Mouse (Mus musculus): Measurements from ENCODE around the gene Smim7.

DNA sequence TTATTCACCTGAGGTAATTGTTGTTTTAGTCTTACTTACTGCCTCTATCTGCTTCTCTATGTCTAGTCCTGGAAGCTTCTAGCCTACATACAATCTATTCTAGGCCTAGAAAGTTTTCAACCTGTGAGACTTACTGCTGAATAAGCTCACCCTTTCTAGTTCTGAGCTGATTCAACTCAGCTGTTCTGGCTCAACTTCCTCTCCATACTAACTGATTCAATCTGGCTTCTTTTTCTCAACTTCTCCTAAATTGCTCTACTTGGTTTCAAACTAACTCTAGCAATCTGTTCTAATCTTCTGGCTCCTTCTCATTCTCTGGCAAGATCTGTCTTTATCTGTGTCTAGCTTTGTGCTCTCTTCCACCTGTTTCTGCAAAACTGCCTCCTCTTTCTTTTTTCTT is 49.0 kb downstream of the Smim7 start:
- TF ChIP-seq CTCF (IDR thresholded peaks at IDR 0.05; ENCODE audit: control insufficient read depth, insufficient read depth, low read length), result no peak
- no peak for TF ChIP-seq POLR2A (IDR thresholded peaks at IDR 0.05; ENCODE audit: borderline replicate concordance, control insufficient read depth, low read depth, low read length)

Data from bone marrow, adult 2 months (tissue).